Mouse (Mus musculus) bone marrow, adult 2 months (tissue): ENCODE measurements around the gene Supt20.

Experiments
- CTCF ChIP-seq: fragments of 200-500 bp; IDR thresholded peaks from 2 replicates; pipeline ENCODE4 v1.5.1; 2011; ENCODE audit warnings: low read length, control low read depth; ENCODE audit not compliant: control insufficient read depth, insufficient read depth
- POLR2A ChIP-seq: fragments of 200-500 bp; IDR thresholded peaks from 2 replicates; pipeline ENCODE4 v1.6.1; 2011; ENCODE audit warnings: low read depth, mild to moderate bottlenecking, control low read depth, low read length, borderline replicate concordance; ENCODE audit not compliant: control insufficient read depth

DNA sequence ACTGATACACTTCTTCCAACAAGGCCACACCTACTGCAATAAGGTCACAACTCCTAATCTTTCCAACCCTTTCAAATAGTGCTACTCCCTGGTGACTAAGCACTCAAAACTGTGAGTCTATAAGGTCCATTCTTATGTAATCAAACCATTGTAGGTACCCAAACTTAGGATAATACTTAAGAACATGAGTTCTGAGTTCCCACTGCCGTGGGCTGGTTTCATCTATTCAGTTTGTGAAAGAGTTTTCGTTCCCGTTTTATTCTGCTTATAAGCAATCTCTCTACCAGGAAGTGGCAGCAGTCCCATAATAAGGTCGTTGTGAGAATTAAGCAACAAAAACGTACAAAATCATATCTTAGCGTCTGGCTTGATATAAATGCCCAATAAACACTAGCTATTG lies 23.9 kb upstream of the Supt20 start:
- no peak for TF ChIP-seq CTCF
- TF ChIP-seq POLR2A = no peak
